Mouse (Mus musculus): Measurements from ENCODE around the gene F12.

- TF ChIP-seq CTCF (IDR thresholded peaks at IDR 0.05; ENCODE audit: low read depth): no peak
- no peak for TF ChIP-seq EP300 (optimal IDR thresholded peaks at IDR 0.05)
Observed at GRCm38 (mm10) chr13:55465184-55465583, 38.6 kb upstream of the F12 start.
